In the genomic region with DNA sequence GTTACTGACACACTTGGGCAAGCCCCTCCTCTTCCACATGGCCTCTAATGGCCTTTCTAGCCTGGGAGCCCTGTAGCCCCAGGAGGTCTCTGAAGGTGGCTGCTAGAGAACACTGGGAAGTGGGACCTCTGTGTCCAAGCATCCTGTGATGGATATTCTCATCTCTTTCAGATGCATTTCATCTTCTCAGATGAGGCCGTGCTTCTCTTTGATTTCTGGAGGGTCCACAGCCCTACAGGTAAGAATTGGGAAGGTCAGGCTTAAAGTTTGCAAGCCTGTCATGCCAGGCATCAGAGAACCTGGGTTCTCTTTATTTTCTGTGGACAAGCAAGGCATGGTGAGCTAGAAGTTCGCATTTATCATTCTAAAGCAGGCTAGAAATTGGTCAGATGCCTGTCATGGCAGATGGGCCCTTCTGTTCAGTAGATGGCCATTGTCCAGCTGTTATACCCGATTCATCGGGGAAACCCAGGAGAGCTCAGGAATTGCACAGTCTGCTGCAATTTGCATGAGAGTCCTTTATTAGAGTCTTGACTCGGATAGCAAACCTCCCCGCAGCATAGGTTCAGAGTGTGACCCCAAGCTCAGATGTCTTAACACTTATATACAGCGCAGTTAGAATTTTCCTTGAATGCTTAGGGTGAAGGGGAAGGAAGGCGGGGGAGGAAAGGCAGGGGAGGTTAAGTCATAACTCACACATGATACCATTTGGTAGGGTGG, we compare ENCODE assay signal across 13 mouse cellular contexts. TPM values are rescaled to one million over a fixed set of nuclear protein-coding genes. Genes with fewer than 3 reads are reported as not detected.
A peak's percentile ranks its signal among the peaks of the same experiment; 100 is the strongest.
DNase-seq lines count a peak whose midpoint lies in the region; ATAC-seq and TF ChIP-seq lines count a peak whose summit lies in the region.
"Had no signal": no experiment of that assay in that cellular context is flagged by ENCODE, and none has a peak within 500 bp of the region (broad histone marks: within the 10 kb centered on the region; RNA-seq: fewer than 3 reads in every experiment).

No protein-coding gene starts in this region.

- DNase-seq in kidney, postnatal 0 days (ENCODE audit: low spot score) = peak; percentile 53
- no peak for DNase-seq in kidney, postnatal 10 days
- peak; percentile 13 to 40 for DNase-seq in urinary bladder, postnatal 4 days (ENCODE audit: low spot score in 2 of 2)
- DNase-seq in urinary bladder, postnatal 10 days (ENCODE audit: low spot score) = no peak
- DNase-seq in forebrain, embryonic 10.5 days (ENCODE audit: extremely low spot score, low spot score) = no peak
- no peak for DNase-seq in adrenal gland, postnatal 4 days (ENCODE audit: low spot score in 2 of 2)
- DNase-seq: lung, embryonic 14.5 days; thymus, postnatal 36 days had no signal

- H3K4me3 ChIP-seq in kidney, postnatal 0 days (replicated peaks; ENCODE audit: low read depth, low read length) = no peak overlapping the region
- H3K4me3 ChIP-seq in hindbrain, embryonic 12.5 days = no peak overlapping the region
- no peak overlapping the region for H3K4me3 ChIP-seq in forebrain, embryonic 10.5 days
- H3K4me3 ChIP-seq: heart, embryonic 10.5 days; limb, embryonic 13.5 days; midbrain, embryonic 10.5 days had no signal

- 41% methylated on average over 8 of the region's 8 CpGs for WGBS in kidney, postnatal 0 days
- 48% methylated on average over 8 of the region's 8 CpGs for WGBS in hindbrain, embryonic 12.5 days
- WGBS in forebrain, embryonic 10.5 days = 82% methylated on average over 8 of the region's 8 CpGs

- no peaks in the 10 kb centered on the region for H3K9me3 ChIP-seq in kidney, postnatal 0 days (replicated peaks; ENCODE audit: low read length)
- no peaks in the 10 kb centered on the region for H3K9me3 ChIP-seq in hindbrain, embryonic 12.5 days (replicated peaks)
- H3K9me3 ChIP-seq in forebrain, embryonic 10.5 days = no peaks in the 10 kb centered on the region
- H3K9me3 ChIP-seq: heart, embryonic 10.5 days; limb, embryonic 13.5 days; midbrain, embryonic 10.5 days had no signal

- H3K36me3 ChIP-seq in kidney, postnatal 0 days (ENCODE audit: insufficient read depth, low read length) = peaks cover 19% of the 10 kb centered on the region; the same call in 1 of the 2 replicates
- peaks cover 14% of the 10 kb centered on the region for H3K36me3 ChIP-seq in hindbrain, embryonic 12.5 days
- peaks cover 9% of the 10 kb centered on the region for H3K36me3 ChIP-seq in forebrain, embryonic 10.5 days (replicated peaks)

- no peak overlapping the region for H3K9ac ChIP-seq in kidney, postnatal 0 days (ENCODE audit: low read depth, low read length)
- H3K9ac ChIP-seq in hindbrain, embryonic 12.5 days = no peak overlapping the region
- H3K9ac ChIP-seq: limb, embryonic 13.5 days; lung, embryonic 14.5 days had no signal

- ATAC-seq in kidney, postnatal 0 days (replicated peaks; ENCODE audit: low FRiP score, low read depth) = no peak
- peak; percentile 55; the same call in 1 of the 2 replicates for ATAC-seq in hindbrain, embryonic 12.5 days (ENCODE audit: low FRiP score)
- ATAC-seq: inflammation-experienced regulatory T-cells, adult 6 months had no signal

- H3K4me2 ChIP-seq in kidney, postnatal 0 days (ENCODE audit: low read length) = no peak overlapping the region
- no peak overlapping the region for H3K4me2 ChIP-seq in hindbrain, embryonic 12.5 days (replicated peaks)
- H3K4me2 ChIP-seq: limb, embryonic 13.5 days; lung, embryonic 14.5 days had no signal

- H3K27ac ChIP-seq in kidney, postnatal 0 days = no peak overlapping the region
- peak overlapping the region; percentile 30; the same call in 1 of the 2 replicates for H3K27ac ChIP-seq in hindbrain, embryonic 12.5 days
- H3K27ac ChIP-seq in forebrain, embryonic 10.5 days = no peak overlapping the region
- H3K27ac ChIP-seq: heart, embryonic 10.5 days; limb, embryonic 13.5 days had no signal

- no peaks in the 10 kb centered on the region for H3K27me3 ChIP-seq in kidney, postnatal 0 days (ENCODE audit: insufficient read depth, low read length)
- no peaks in the 10 kb centered on the region for H3K27me3 ChIP-seq in hindbrain, embryonic 12.5 days
- H3K27me3 ChIP-seq in forebrain, embryonic 10.5 days (ENCODE audit: poor library complexity, severe bottlenecking) = peaks cover 1% of the 10 kb centered on the region; the same call in 1 of the 2 replicates
- H3K27me3 ChIP-seq: limb, embryonic 13.5 days had no signal

- TF ChIP-seq CTCF in kidney, postnatal 0 days (IDR thresholded peaks at IDR 0.05; ENCODE audit: low read depth) = no peak

- H3K4me1 ChIP-seq in kidney, postnatal 0 days (replicated peaks; ENCODE audit: insufficient read depth, low read length) = peaks cover 6% of the 10 kb centered on the region; the same call in 1 of the 2 replicates
- H3K4me1 ChIP-seq in hindbrain, embryonic 12.5 days = peaks cover 23% of the 10 kb centered on the region
- H3K4me1 ChIP-seq in forebrain, embryonic 10.5 days = peaks cover 9% of the 10 kb centered on the region

RNA-seq across cellular contexts. Expression of a gene that starts 30.3 kb away (rescaled TPM):
- 18.1 and 19.3 TPM in 2 replicates for polyA plus RNA-seq in kidney, postnatal 0 days (2015; fragmentation: Nextera tagmentation; extraction: Ambion mirVana)
- polyA plus RNA-seq in hindbrain, embryonic 12.5 days (2016; fragmentation: Nextera tagmentation; extraction: Ambion mirVana) = 12.9 and 13.0 TPM in 2 replicates
- 8.6 and 10.1 TPM in 2 replicates for polyA plus RNA-seq in forebrain, embryonic 10.5 days (2016; fragmentation: Nextera tagmentation; extraction: Ambion mirVana)
- 10 to 100 TPM; 26.3 to 27.6 TPM for total RNA-seq in adrenal gland, postnatal 4 days (2021)

Comparison
In these comparisons a context has a peak if more than half of its experiments do, and no peak if none do; other contexts are left out.
1. DNase-seq: peak in kidney, postnatal 0 days (single experiment) and urinary bladder, postnatal 4 days (2 of 2); none in kidney, postnatal 10 days (single experiment), urinary bladder, postnatal 10 days (single experiment), forebrain, embryonic 10.5 days (single experiment) and adrenal gland, postnatal 4 days (0 of 2).